Mouse (Mus musculus) lung, postnatal 0 days (tissue): ENCODE measurements around the gene Sgsm3.

Source experiments
- CTCF ChIP-seq: IDR thresholded peaks from 2 replicates; pipeline ENCODE4 v1.5.1; 2016; ENCODE audit warnings: antibody characterized with exemption, mild to moderate bottlenecking
- EP300 ChIP-seq: IDR thresholded peaks from 2 replicates; pipeline ENCODE4 v1.6.1; 2016; ENCODE audit warnings: antibody characterized with exemption, mild to moderate bottlenecking, control low read depth

DNA sequence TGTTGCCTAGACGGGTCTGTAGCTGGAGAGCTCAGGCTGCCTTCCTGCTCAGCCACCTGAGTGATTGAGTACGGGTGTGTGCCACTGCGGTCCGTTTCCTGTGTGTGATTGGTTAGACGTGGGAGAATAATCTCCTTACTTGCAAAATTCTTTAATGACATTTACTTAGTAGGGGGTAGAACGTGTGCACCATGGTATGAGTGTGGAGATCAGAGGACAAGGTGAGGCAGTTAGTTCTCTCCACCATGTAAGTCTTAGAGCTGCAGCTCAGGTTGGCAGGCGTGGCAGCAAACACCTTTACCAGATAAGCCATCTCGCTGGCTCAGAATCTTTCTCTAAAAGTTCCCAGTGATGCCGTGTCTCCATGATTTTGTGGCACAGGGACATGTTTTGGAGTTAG lies 23.6 kb upstream of the Sgsm3 start:
- no peak for TF ChIP-seq CTCF
- no peak for TF ChIP-seq EP300
